Mouse (Mus musculus): ENCODE measurements at regions not wholly inside any gene's neighbourhood (a gene's known extent, or its start where the extent isn't known, plus 50 kb on each side); places are given as distances from the start of the nearest gene placed in this dataset.

- WGBS, result 77% methylated on average over 6 of the region's 6 CpGs
- H3K27ac ChIP-seq (ENCODE audit: low read depth, low read length), result no peak overlapping the region
- no peaks in the 10 kb centered on the region for H3K27me3 ChIP-seq (replicated peaks; ENCODE audit: control insufficient read depth, insufficient read depth, low read length)
- H3K36me3 ChIP-seq (ENCODE audit: control insufficient read depth, insufficient read depth, low read length), result no peaks in the 10 kb centered on the region
- H3K4me3 ChIP-seq (ENCODE audit: low read length), result no peak overlapping the region
- ATAC-seq, result no peak
- no peak overlapping the region for H3K4me2 ChIP-seq (ENCODE audit: low read length)
- no peaks in the 10 kb centered on the region for H3K9me3 ChIP-seq (ENCODE audit: control insufficient read depth, low read length)
- no peaks in the 10 kb centered on the region for H3K4me1 ChIP-seq (ENCODE audit: control insufficient read depth, insufficient read depth, low read depth, low read length)
- H3K9ac ChIP-seq (ENCODE audit: low read depth, low read length), result no peak overlapping the region
Observed at GRCm38 (mm10) chr2:147247981-147248514, 54.0 kb upstream of the Nkx2-2 start.

- 80% methylated on average over 8 of the region's 8 CpGs for WGBS
- Histone ChIP-seq H3K9ac (ENCODE audit: low read depth, low read length) (no peak overlapping the region), H3K27ac (ENCODE audit: low read depth, low read length) (no peak overlapping the region), H3K36me3 (ENCODE audit: control insufficient read depth, insufficient read depth, low read length) (no peaks in the 10 kb centered on the region), H3K27me3 (replicated peaks; ENCODE audit: control insufficient read depth, insufficient read depth, low read length) (no peaks in the 10 kb centered on the region), H3K4me1 (ENCODE audit: control insufficient read depth, insufficient read depth, low read depth, low read length) (no peaks in the 10 kb centered on the region), H3K4me2 (ENCODE audit: low read length) (no peak overlapping the region), H3K9me3 (ENCODE audit: control insufficient read depth, low read length) (no peaks in the 10 kb centered on the region), H3K4me3 (ENCODE audit: low read length) (no peak overlapping the region)
- no peak for ATAC-seq
Observed at GRCm38 (mm10) chr2:147247238-147247637, 53.2 kb upstream of the Nkx2-2 start.

- H3K27ac ChIP-seq (ENCODE audit: low read depth, low read length), result no peak overlapping the region
- no peaks in the 10 kb centered on the region for H3K4me1 ChIP-seq (ENCODE audit: control insufficient read depth, insufficient read depth, low read depth, low read length)
- no peaks in the 10 kb centered on the region for H3K9me3 ChIP-seq (ENCODE audit: control insufficient read depth, low read length)
- H3K36me3 ChIP-seq (ENCODE audit: control insufficient read depth, insufficient read depth, low read length), result no peaks in the 10 kb centered on the region
- ATAC-seq, result no peak
- 100% methylated on average over 1 of the region's 1 CpGs for WGBS
- no peak overlapping the region for H3K4me3 ChIP-seq (ENCODE audit: low read length)
- H3K9ac ChIP-seq (ENCODE audit: low read depth, low read length), result no peak overlapping the region
- H3K27me3 ChIP-seq (replicated peaks; ENCODE audit: control insufficient read depth, insufficient read depth, low read length), result no peaks in the 10 kb centered on the region
- H3K4me2 ChIP-seq (ENCODE audit: low read length), result no peak overlapping the region
Observed at GRCm38 (mm10) chr2:147244406-147244805, 50.4 kb upstream of the Nkx2-2 start.

All from hindbrain, embryonic 16.5 days (tissue).